Mouse (Mus musculus) limb, embryonic 12.5 days (tissue): ENCODE data around the gene Ccdc171. TPM values are rescaled to one million over a fixed set of nuclear protein-coding genes. Genes with fewer than 3 reads are reported as not detected.
"Not testable (repeated sequence)": the region's sequence is repeated elsewhere in the genome, so short reads cannot be mapped to it uniquely, and the experiment has no call there.

Experiments used
- ATAC-seq: fragments of 200-750 bp; cut with Nextera tagmentation; 2 replicates; pipeline ENCODE4 v1.8.0; 2017; ENCODE audit warnings: low read depth, moderate TSS enrichment; ENCODE audit not compliant: insufficient number of reproducible peaks, insufficient read depth, low FRiP score, low TSS enrichment
- H3K27ac ChIP-seq: fragments of 300-500 bp; sonication (generic); 2 replicates; pipeline ENCODE4 v1.5.1; 2016; ENCODE audit warnings: mild to moderate bottlenecking, moderate library complexity
- H3K27me3 ChIP-seq: fragments of 300-500 bp; sonication (generic); 2 replicates; pipeline ENCODE4 v1.6.1; 2016; ENCODE audit warnings: mild to moderate bottlenecking, moderate library complexity
- H3K36me3 ChIP-seq: fragments of 300-500 bp; sonication (generic); 2 replicates; pipeline ENCODE4 v1.6.1; 2016; ENCODE audit warnings: mild to moderate bottlenecking, moderate library complexity
- H3K4me1 ChIP-seq: fragments of 300-500 bp; sonication (generic); replicated peaks from 2 replicates; pipeline ENCODE4 v1.6.1; 2016
- H3K4me2 ChIP-seq: fragments of 300-500 bp; sonication (generic); 2 replicates; pipeline ENCODE4 v1.6.1; 2016; ENCODE audit warnings: mild to moderate bottlenecking, moderate library complexity
- H3K4me3 ChIP-seq: fragments of 300-500 bp; sonication (generic); replicated peaks from 2 replicates; pipeline ENCODE4 v1.5.1; 2016; ENCODE audit warnings: mild to moderate bottlenecking
- H3K9ac ChIP-seq: fragments of 300-500 bp; sonication (generic); replicated peaks from 2 replicates; pipeline ENCODE4 v1.6.1; 2016; ENCODE audit warnings: mild to moderate bottlenecking, moderate library complexity
- H3K9me3 ChIP-seq: fragments of 300-500 bp; sonication (generic); 2 replicates; pipeline ENCODE4 v1.6.1; 2016; ENCODE audit warnings: mild to moderate bottlenecking, moderate library complexity
- WGBS: fragments of 180-500 bp; shearing (Covaris S2); methylation state at CpG from one replicate; pipeline ENCODE4 v1.1.7; 2016; 5-methylcytosine and 5-hydroxymethylcytosine counted together
- polyA plus RNA-seq: library from polyadenylated mRNA; unstranded; fragments of >200 nt; fragmentation: Nextera tagmentation; extraction: Ambion mirVana; gene quantifications from 2 replicates; pipeline ENCODE4 v1.2.1, GENCODE M21; 2016

Ccdc171 gene
- polyA plus RNA-seq, 1 experiment from 2014 or later = 6.4 TPM

DNA sequence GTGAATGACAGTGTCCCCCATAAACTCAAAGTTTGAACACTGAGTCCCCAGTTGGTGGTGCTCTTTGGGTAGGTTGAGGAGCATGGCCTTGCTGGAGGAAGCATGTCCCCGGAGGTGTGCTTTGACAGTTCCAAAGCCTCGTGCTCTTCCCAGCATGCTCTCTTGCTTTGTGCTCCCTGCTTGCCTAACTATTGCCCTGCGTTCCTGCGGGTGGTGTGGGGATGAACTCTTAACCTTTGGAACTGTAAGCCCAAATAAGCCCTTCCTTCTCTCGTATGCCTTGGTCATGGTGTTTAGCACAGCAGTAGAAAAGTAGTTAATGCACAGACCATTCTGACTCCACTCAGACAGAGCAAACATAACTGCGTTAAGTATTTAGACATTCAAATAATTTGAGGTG lies 47.2 kb downstream of the Ccdc171 start:
- H3K4me3 ChIP-seq = no peak overlapping the region
- no peaks in the 10 kb centered on the region for H3K9me3 ChIP-seq
- no peak for ATAC-seq
- 71% methylated on average over 6 of the region's 6 CpGs for WGBS
- no peak overlapping the region for H3K27ac ChIP-seq
- no peak overlapping the region for H3K4me2 ChIP-seq
- no peaks in the 10 kb centered on the region for H3K36me3 ChIP-seq
- H3K4me1 ChIP-seq = peaks cover 8% of the 10 kb centered on the region; the same call in 1 of the 2 replicates
- no peaks in the 10 kb centered on the region for H3K27me3 ChIP-seq
- H3K9ac ChIP-seq = no peak overlapping the region

DNA sequence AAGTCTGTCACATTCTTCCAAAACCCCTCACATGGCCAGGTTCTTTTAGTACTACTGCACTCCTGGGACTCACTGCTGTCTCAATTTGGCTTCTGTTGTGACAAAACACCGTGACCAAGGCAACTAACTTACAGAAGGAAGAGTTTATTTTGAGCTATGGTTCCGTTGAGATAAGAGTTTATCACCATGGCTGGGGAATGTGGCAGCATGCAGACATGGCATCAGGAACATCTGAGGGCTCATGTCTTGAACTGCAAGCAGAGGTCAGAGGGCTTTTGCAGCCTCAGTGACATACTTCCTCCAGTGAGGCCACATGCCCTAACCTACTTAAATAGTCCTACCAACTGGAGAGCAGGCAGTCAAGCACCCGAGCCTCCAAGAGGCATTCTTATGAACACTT lies 51.0 kb downstream of the Ccdc171 start:
- WGBS = 71% methylated on average over 3 of the region's 3 CpGs
- Histone ChIP-seq H3K27me3 (no peaks in the 10 kb centered on the region), H3K4me2 (no peak overlapping the region), H3K27ac (no peak overlapping the region), H3K9ac (no peak overlapping the region), H3K4me3 (no peak overlapping the region), H3K9me3 (no peaks in the 10 kb centered on the region), H3K4me1 (no peaks in the 10 kb centered on the region), H3K36me3 (no peaks in the 10 kb centered on the region)
- no peak for ATAC-seq

- H3K27ac ChIP-seq = no peak overlapping the region
- H3K9me3 ChIP-seq = no peaks in the 10 kb centered on the region
- H3K27me3 ChIP-seq = no peaks in the 10 kb centered on the region
- no peaks in the 10 kb centered on the region for H3K36me3 ChIP-seq
- H3K4me1 ChIP-seq = no peaks in the 10 kb centered on the region
- H3K4me2 ChIP-seq = no peak overlapping the region
- no peak overlapping the region for H3K4me3 ChIP-seq
- ATAC-seq = no peak
- WGBS = 26% methylated on average over 1 of the region's 1 CpGs
- no peak overlapping the region for H3K9ac ChIP-seq
These were observed 54.8 kb downstream of the Ccdc171 start for GRCm38 (mm10) chr4:83580157-83580556.

DNA sequence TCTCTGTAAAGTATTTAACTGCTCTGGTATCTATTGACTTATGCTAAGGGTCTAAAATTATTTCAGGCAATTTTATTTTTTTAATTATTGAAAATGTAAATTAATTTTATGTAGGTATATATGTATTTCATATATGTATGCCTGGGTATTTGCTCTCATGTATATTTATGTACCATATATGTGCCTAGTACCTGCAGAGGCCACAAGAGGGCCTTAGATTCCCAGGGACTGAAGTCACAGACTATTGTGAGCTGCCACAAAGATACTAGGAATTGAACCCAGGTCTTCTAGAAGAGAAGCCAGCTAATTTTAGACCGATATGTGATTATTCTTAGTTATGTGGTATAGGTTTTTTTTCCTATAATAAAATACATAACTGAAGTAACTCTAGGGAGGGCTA lies 62.2 kb downstream of the Ccdc171 start:
- H3K9me3 ChIP-seq = no peaks in the 10 kb centered on the region
- WGBS = 95% methylated on average over 1 of the region's 1 CpGs
- H3K36me3 ChIP-seq = no peaks in the 10 kb centered on the region
- no peaks in the 10 kb centered on the region for H3K4me1 ChIP-seq
- H3K27ac ChIP-seq = no peak overlapping the region
- H3K4me2 ChIP-seq = no peak overlapping the region
- no peak for ATAC-seq
- no peak overlapping the region for H3K9ac ChIP-seq
- no peaks in the 10 kb centered on the region for H3K27me3 ChIP-seq
- H3K4me3 ChIP-seq = no peak overlapping the region

GRCm38 (mm10) chr4:83596486-83596885 lies 71.1 kb downstream of the Ccdc171 start:
- no peaks in the 10 kb centered on the region for H3K27me3 ChIP-seq
- H3K9me3 ChIP-seq = no peaks in the 10 kb centered on the region
- H3K36me3 ChIP-seq = no peaks in the 10 kb centered on the region
- H3K27ac ChIP-seq = no peak overlapping the region
- H3K9ac ChIP-seq = no peak overlapping the region
- no peak overlapping the region for H3K4me3 ChIP-seq
- H3K4me2 ChIP-seq = no peak overlapping the region
- 22% methylated on average over 2 of the region's 2 CpGs for WGBS
- ATAC-seq = no peak
- no peaks in the 10 kb centered on the region for H3K4me1 ChIP-seq

GRCm38 (mm10) chr4:83611111-83611510 lies 85.8 kb downstream of the Ccdc171 start:
- no peaks in the 10 kb centered on the region for H3K4me1 ChIP-seq
- ATAC-seq = no peak
- no peak overlapping the region for H3K4me3 ChIP-seq
- H3K9ac ChIP-seq = no peak overlapping the region
- H3K27ac ChIP-seq = no peak overlapping the region
- no peaks in the 10 kb centered on the region for H3K36me3 ChIP-seq
- no peaks in the 10 kb centered on the region for H3K9me3 ChIP-seq
- peaks cover 2% of the 10 kb centered on the region; the same call in 1 of the 2 replicates for H3K27me3 ChIP-seq
- H3K4me2 ChIP-seq = no peak overlapping the region
- WGBS = 82% methylated on average over 3 of the region's 3 CpGs

GRCm38 (mm10) chr4:83623021-83623711 lies 97.8 kb downstream of the Ccdc171 start:
- ATAC-seq, H3K4me2 ChIP-seq, H3K4me1 ChIP-seq, H3K4me3 ChIP-seq, H3K9me3 ChIP-seq, H3K27ac ChIP-seq, H3K9ac ChIP-seq, H3K27me3 ChIP-seq, H3K36me3 ChIP-seq: not testable (repeated sequence)
- WGBS = 32% methylated on average over 11 of the region's 13 CpGs

DNA sequence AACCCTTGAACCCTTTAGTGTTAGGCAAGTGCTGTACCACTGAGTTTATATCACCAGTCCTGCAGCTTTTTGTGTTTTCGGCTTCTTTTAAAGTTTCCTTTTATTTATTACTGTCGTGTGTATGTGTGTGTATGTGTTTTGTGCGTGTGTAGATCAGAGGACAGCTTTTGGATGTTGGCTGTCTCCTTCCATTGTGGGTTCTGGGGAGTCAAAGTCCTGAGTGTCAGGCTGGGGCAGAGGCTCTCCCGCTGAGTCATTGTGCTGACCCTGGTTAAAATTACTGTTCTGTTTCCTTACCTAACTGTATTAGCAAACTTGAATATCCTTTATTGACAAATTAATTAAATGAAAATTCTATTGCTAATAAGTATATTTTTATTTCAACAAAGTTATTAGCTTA lies 98.4 kb downstream of the Ccdc171 start:
- no peaks in the 10 kb centered on the region for H3K36me3 ChIP-seq
- no peak overlapping the region for H3K27ac ChIP-seq
- WGBS = 88% methylated on average over 4 of the region's 4 CpGs
- no peak overlapping the region for H3K4me2 ChIP-seq
- H3K9ac ChIP-seq = no peak overlapping the region
- H3K4me3 ChIP-seq = no peak overlapping the region
- H3K4me1 ChIP-seq = no peaks in the 10 kb centered on the region
- H3K27me3 ChIP-seq = no peaks in the 10 kb centered on the region
- H3K9me3 ChIP-seq = no peaks in the 10 kb centered on the region
- ATAC-seq = no peak

- Histone ChIP-seq H3K27ac (no peak overlapping the region), H3K9ac (no peak overlapping the region), H3K36me3 (no peaks in the 10 kb centered on the region), H3K4me1 (peaks cover 7% of the 10 kb centered on the region), H3K4me3 (no peak overlapping the region), H3K27me3 (no peaks in the 10 kb centered on the region), H3K4me2 (no peak overlapping the region), H3K9me3 (no peaks in the 10 kb centered on the region)
- WGBS = 81% methylated on average over 4 of the region's 4 CpGs
- ATAC-seq = no peak
These were observed 126.1 kb downstream of the Ccdc171 start for GRCm38 (mm10) chr4:83651453-83651852.

DNA sequence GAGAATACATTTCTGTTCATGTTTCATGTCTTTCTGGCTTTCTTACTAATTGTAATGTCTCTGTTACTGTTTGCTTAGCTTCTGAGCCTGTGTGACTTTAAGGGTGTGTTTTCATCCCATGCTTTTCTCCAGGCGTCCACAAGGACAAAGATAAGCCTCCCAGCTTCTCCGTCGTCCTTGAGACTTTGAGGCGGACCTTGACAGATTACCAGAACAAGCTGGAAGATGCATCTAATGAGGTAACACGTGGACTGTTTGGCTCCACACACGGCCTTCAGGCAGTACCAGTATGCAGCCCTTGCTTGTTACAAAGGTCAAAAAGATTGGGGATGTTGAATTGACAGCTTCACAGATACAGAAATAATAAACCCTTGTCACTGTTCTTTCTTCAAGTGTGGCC lies 130.1 kb downstream of the Ccdc171 start:
- Histone ChIP-seq H3K4me2 (no peak overlapping the region), H3K9ac (no peak overlapping the region), H3K9me3 (no peaks in the 10 kb centered on the region), H3K27me3 (no peaks in the 10 kb centered on the region), H3K27ac (no peak overlapping the region), H3K4me3 (no peak overlapping the region), H3K4me1 (peaks cover 9% of the 10 kb centered on the region), H3K36me3 (no peaks in the 10 kb centered on the region)
- no peak for ATAC-seq
- 41% methylated on average over 6 of the region's 6 CpGs for WGBS

GRCm38 (mm10) chr4:83656571-83656970 lies 131.2 kb downstream of the Ccdc171 start:
- 8% methylated on average over 10 of the region's 10 CpGs for WGBS
- Histone ChIP-seq H3K36me3 (no peaks in the 10 kb centered on the region), H3K27ac (peak overlapping the region; percentile 2; the same call in 1 of the 2 replicates), H3K27me3 (no peaks in the 10 kb centered on the region), H3K4me2 (peak overlapping the region; percentile 34), H3K4me1 (peaks cover 13% of the 10 kb centered on the region), H3K9ac (no peak overlapping the region), H3K9me3 (no peaks in the 10 kb centered on the region), H3K4me3 (no peak overlapping the region)
- 0 out of 2 replicates have a peak, but pooled peaks have one; percentile 42 for ATAC-seq

- no peaks in the 10 kb centered on the region for H3K27me3 ChIP-seq
- H3K9me3 ChIP-seq = no peaks in the 10 kb centered on the region
- no peak overlapping the region for H3K4me3 ChIP-seq
- H3K27ac ChIP-seq = no peak overlapping the region; the same call in 1 of the 2 replicates
- H3K4me1 ChIP-seq = peaks cover 17% of the 10 kb centered on the region
- no peak overlapping the region for H3K9ac ChIP-seq
- WGBS = 63% methylated on average over 6 of the region's 6 CpGs
- no peaks in the 10 kb centered on the region for H3K36me3 ChIP-seq
- peak overlapping the region; percentile 34 for H3K4me2 ChIP-seq
- ATAC-seq = no peak
These were observed 131.7 kb downstream of the Ccdc171 start for GRCm38 (mm10) chr4:83657021-83657420.
